In the genomic region with DNA sequence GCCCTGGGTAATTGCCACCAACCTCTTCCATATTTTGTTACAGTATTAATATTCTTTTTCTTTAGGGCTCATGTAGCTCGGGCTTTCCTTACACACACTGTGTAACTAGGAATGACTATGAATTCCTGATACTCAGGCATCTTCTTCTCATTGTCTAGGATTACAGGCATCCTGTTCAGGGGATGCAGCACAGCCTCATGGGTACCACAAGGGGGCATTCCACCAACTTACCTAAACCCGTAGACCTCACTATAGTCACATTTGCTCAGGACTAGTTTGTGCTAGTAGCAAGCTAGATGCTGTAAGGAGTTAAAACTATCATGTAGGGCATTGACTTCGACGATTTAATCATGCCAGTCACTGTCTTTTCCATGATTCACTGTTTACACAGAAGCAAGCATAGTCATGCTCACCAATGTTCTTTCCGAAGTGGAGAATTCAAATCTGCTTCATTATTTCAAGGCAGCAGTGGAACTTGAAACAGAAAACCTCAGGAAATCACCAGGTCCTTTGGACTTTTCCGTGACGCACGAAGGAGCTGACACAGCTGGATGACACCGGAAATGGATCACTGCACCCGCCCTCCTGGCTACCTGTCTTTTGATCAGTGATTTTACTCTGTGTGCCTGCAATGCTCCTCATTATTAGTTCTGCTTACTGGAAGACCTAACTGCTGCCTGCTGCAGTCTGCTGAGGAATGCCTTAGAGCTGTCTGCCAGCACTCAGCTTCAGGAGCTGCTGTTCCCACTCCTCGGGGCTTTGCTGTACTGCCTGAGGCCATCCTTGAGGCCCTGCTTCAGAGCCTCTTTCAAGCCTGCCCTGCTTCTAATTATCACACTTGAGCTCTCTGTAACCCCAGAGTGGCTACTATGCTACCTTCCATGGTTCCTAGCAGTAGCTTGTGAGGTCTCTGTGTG, we compare ENCODE assay signal across 14 mouse cellular contexts.
DNase-seq lines count a peak whose midpoint lies in the region; ATAC-seq and TF ChIP-seq lines count a peak whose summit lies in the region.
"Had no signal": no experiment of that assay in that cellular context is flagged by ENCODE, and none has a peak within 500 bp of the region (broad histone marks: within the 10 kb centered on the region; RNA-seq: fewer than 3 reads in every experiment).

No protein-coding gene starts in this region.

- no peaks in the 10 kb centered on the region for H3K4me1 ChIP-seq in intestine, postnatal 0 days (replicated peaks; ENCODE audit: control insufficient read depth, insufficient read depth, low read length)
- H3K4me1 ChIP-seq in intestine, embryonic 16.5 days (ENCODE audit: control insufficient read depth, insufficient read depth, low read length): no peaks in the 10 kb centered on the region
- no peaks in the 10 kb centered on the region for H3K4me1 ChIP-seq in ES-Bruce4 (ENCODE audit: control insufficient read depth, insufficient read depth, low read length)
- H3K4me1 ChIP-seq: limb, embryonic 12.5 days; neural tube, embryonic 12.5 days had no signal

- ATAC-seq in intestine, postnatal 0 days: no peak
- no peak for ATAC-seq in intestine, embryonic 16.5 days

- intact Hi-C loops in left cerebral cortex, postnatal 14 days (cut with DNase I): no loop called here

- no peaks in the 10 kb centered on the region for H3K9me3 ChIP-seq in intestine, postnatal 0 days (ENCODE audit: control insufficient read depth)
- H3K9me3 ChIP-seq in intestine, embryonic 16.5 days (ENCODE audit: control insufficient read depth, low read length): no peaks in the 10 kb centered on the region
- H3K9me3 ChIP-seq in ES-Bruce4 (replicated peaks; ENCODE audit: control insufficient read depth, insufficient read depth, low read length, poor library complexity, severe bottlenecking): no peaks in the 10 kb centered on the region
- H3K9me3 ChIP-seq: limb, embryonic 12.5 days; neural tube, embryonic 12.5 days had no signal

- H3K9ac ChIP-seq in intestine, postnatal 0 days (ENCODE audit: low read depth, low read length): no peak overlapping the region
- no peak overlapping the region for H3K9ac ChIP-seq in intestine, embryonic 16.5 days (ENCODE audit: low read depth, low read length)
- no peak overlapping the region for H3K9ac ChIP-seq in ES-Bruce4 (ENCODE audit: low read depth, poor library complexity, severe bottlenecking)
- H3K9ac ChIP-seq: limb, embryonic 12.5 days; neural tube, embryonic 12.5 days had no signal

- H3K36me3 ChIP-seq in intestine, postnatal 0 days (ENCODE audit: control insufficient read depth, insufficient read depth): no peaks in the 10 kb centered on the region
- H3K36me3 ChIP-seq in intestine, embryonic 16.5 days (ENCODE audit: control insufficient read depth, insufficient read depth, low read length): no peaks in the 10 kb centered on the region
- no peaks in the 10 kb centered on the region for H3K36me3 ChIP-seq in ES-Bruce4 (ENCODE audit: control insufficient read depth, insufficient read depth, low read length, poor library complexity, severe bottlenecking)
- H3K36me3 ChIP-seq: limb, embryonic 12.5 days; neural tube, embryonic 12.5 days had no signal

- H3K27ac ChIP-seq in intestine, postnatal 0 days (ENCODE audit: low read depth, low read length): no peak overlapping the region
- no peak overlapping the region for H3K27ac ChIP-seq in intestine, embryonic 16.5 days (ENCODE audit: low read length)
- no peak overlapping the region for H3K27ac ChIP-seq in ES-Bruce4 (ENCODE audit: insufficient read depth, low read length)
- H3K27ac ChIP-seq: limb, embryonic 12.5 days; neural tube, embryonic 12.5 days had no signal

- DNase-seq in embryo, embryonic 10.5 days (ENCODE audit: low spot score): peak; percentile 13
- peak; percentile 4 for DNase-seq in mesoderm, embryonic 11.5 days (ENCODE audit: low read depth, low spot score)
- DNase-seq in frontal cortex, postnatal 25 days (ENCODE audit: low spot score in 2 of 2): no peak
- no peak for DNase-seq in left cerebral cortex, postnatal 14 days (ENCODE audit: low spot score in 2 of 2)
- no peak for DNase-seq in gastrocnemius, postnatal 25 days
- DNase-seq: adrenal gland, postnatal 14 days; cerebellum, adult 18-20 months; lung, postnatal 14 days; right cerebral cortex, postnatal 4 days had no signal

- H3K27me3 ChIP-seq in intestine, postnatal 0 days (replicated peaks; ENCODE audit: control insufficient read depth, insufficient read depth, low read length): no peaks in the 10 kb centered on the region
- H3K27me3 ChIP-seq in intestine, embryonic 16.5 days (replicated peaks; ENCODE audit: control insufficient read depth, insufficient read depth, low read length): no peaks in the 10 kb centered on the region
- H3K27me3 ChIP-seq in ES-Bruce4 (ENCODE audit: control insufficient read depth, insufficient read depth, low read length, poor library complexity, severe bottlenecking): no peaks in the 10 kb centered on the region
- H3K27me3 ChIP-seq: limb, embryonic 12.5 days; neural tube, embryonic 12.5 days had no signal

- no peak for TF ChIP-seq EP300 in ES-Bruce4 (IDR thresholded peaks at IDR 0.05; ENCODE audit: insufficient read depth, low read depth, low read length)

- H3K4me3 ChIP-seq in intestine, postnatal 0 days (ENCODE audit: low read depth, low read length): no peak overlapping the region
- no peak overlapping the region for H3K4me3 ChIP-seq in intestine, embryonic 16.5 days (ENCODE audit: low read length)
- H3K4me3 ChIP-seq in ES-Bruce4 (ENCODE audit: low read depth, low read length): no peak overlapping the region
- H3K4me3 ChIP-seq: limb, embryonic 12.5 days; neural tube, embryonic 12.5 days had no signal

- peak; percentile 41 for TF ChIP-seq CTCF in intestine, postnatal 0 days (IDR thresholded peaks at IDR 0.05; ENCODE audit: low read depth)
- peak; percentile 14 for TF ChIP-seq CTCF in ES-Bruce4 (IDR thresholded peaks at IDR 0.05; ENCODE audit: low read depth, low read length)

- no peak for TF ChIP-seq POLR2A in ES-Bruce4 (IDR thresholded peaks at IDR 0.05; ENCODE audit: insufficient read depth, low read length)

- H3K4me2 ChIP-seq in intestine, postnatal 0 days (replicated peaks; ENCODE audit: low read depth): no peak overlapping the region
- no peak overlapping the region for H3K4me2 ChIP-seq in intestine, embryonic 16.5 days (ENCODE audit: low read depth, low read length)
- H3K4me2 ChIP-seq: limb, embryonic 12.5 days; neural tube, embryonic 12.5 days had no signal

- WGBS in intestine, postnatal 0 days: 80% methylated on average over 11 of the region's 11 CpGs
- 84% methylated on average over 11 of the region's 11 CpGs for WGBS in intestine, embryonic 16.5 days

Comparison
In these comparisons a context has a peak if more than half of its experiments do, and no peak if none do; other contexts are left out.
1. DNase-seq: peak in embryo, embryonic 10.5 days (single experiment) and mesoderm, embryonic 11.5 days (single experiment); none in frontal cortex, postnatal 25 days (0 of 2), left cerebral cortex, postnatal 14 days (0 of 2) and gastrocnemius, postnatal 25 days (single experiment).